In the genomic region with DNA sequence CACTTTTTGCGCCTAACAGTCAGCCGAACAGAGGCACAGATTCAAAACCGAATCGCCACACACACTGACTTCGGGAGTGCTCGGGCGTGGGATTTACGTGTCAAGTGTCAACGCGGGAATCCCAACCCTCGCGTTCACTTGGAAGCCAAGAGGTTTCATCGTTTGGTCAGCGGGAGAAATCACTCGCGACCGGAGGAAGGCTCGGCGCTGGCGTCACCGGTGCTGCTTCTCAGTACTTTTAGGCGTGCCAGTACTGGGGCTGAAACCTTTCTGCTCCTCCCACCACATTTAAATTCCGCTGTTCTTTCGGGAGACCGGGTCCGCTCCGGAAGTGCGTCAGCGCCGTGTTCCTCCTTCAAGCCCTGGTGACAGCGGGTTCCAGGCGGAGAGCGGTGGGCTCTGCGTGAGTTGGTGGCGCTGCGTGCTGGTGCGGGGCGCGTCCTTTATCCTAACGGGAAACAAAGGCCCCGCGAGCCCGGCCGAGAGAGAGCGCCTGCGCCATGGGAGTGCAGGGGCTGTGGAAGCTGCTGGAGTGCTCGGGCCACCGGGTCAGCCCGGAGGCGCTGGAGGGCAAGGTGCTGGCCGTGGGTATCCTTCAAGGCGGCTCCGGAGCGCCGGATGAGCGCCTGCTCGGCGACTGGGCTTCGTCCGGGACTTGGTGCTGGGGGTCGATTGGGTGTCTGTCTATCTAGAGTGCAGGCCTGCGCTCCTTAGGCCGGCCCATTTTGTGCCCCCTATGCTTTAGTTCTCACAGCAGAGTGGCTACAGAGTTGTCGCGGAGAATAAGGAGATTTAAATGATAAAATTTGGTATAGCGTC, we compare ENCODE assay signal across 8 mouse cellular contexts. TPM values are rescaled to one million over a fixed set of nuclear protein-coding genes. Genes with fewer than 3 reads are reported as not detected.
DNase-seq lines count a peak whose midpoint lies in the region; ATAC-seq and TF ChIP-seq lines count a peak whose summit lies in the region.

TSS of gene Ercc5 (plus strand) at position 182 of the 819 bp plus-strand sequence.

- peak within 1 kb of the TSS; percentile 99 for H3K27ac ChIP-seq in forebrain, embryonic 14.5 days (ENCODE audit: low read depth, low read length)

- H3K4me2 ChIP-seq in forebrain, embryonic 14.5 days (ENCODE audit: low read length): peak within 1 kb of the TSS; percentile 77

- TF ChIP-seq POLR2A in lung, adult 2 months (IDR thresholded peaks at IDR 0.05; ENCODE audit: borderline replicate concordance, extremely low read depth, low read depth, low read length): peak; percentile 92; the same call in 1 of the 2 replicates

- H3K27me3 ChIP-seq in forebrain, embryonic 14.5 days (replicated peaks; ENCODE audit: control insufficient read depth, insufficient read depth, low read length): no peaks in the 10 kb centered on the region

- peaks cover 6% of the 10 kb centered on the region; the same call in 1 of the 2 replicates for H3K4me1 ChIP-seq in forebrain, embryonic 14.5 days (ENCODE audit: control insufficient read depth, insufficient read depth, low read length)
- peaks cover 5% of the 10 kb centered on the region for H3K4me1 ChIP-seq in lung, adult 2 months (ENCODE audit: control insufficient read depth, insufficient read depth, low read length)

- under 1% methylated on average over 66 of the region's 66 CpGs for WGBS in forebrain, embryonic 14.5 days
- WGBS in lung, adult 2 months: under 1% methylated on average over 66 of the region's 66 CpGs

- intact Hi-C loops in heart, postnatal 25 days (cut with DNase I): loop anchor here (2.0 to 5.0 kb wide), 2 partner anchors 29 to 45 kb away; partner anchors contain the start of genes Bivm, Kdelc1 and Tex30

- no peak for TF ChIP-seq CTCF in lung, adult 2 months (IDR thresholded peaks at IDR 0.05; ENCODE audit: insufficient read depth, low read length)

- peak within 1 kb of the TSS; percentile 96 for H3K9ac ChIP-seq in forebrain, embryonic 14.5 days (ENCODE audit: low read length)

- peak; percentile 99 for ATAC-seq in forebrain, embryonic 14.5 days
- peak; percentile 95 for ATAC-seq in neutrophil, adult 5-6 weeks (ENCODE audit: extremely low read depth, insufficient number of reproducible peaks, low FRiP score, poor library complexity, severe bottlenecking)

- peaks cover 11% of the 10 kb centered on the region for H3K36me3 ChIP-seq in forebrain, embryonic 14.5 days (ENCODE audit: control insufficient read depth, insufficient read depth, low read length)

- peak within 1 kb of the TSS; percentile 84 for H3K4me3 ChIP-seq in forebrain, embryonic 14.5 days (ENCODE audit: low read depth, low read length)
- H3K4me3 ChIP-seq in lung, adult 2 months (replicated peaks; ENCODE audit: extremely low read depth, low read depth, low read length): peak within 1 kb of the TSS; percentile 83

- H3K9me3 ChIP-seq in forebrain, embryonic 14.5 days (replicated peaks; ENCODE audit: control insufficient read depth, low read length): no peaks in the 10 kb centered on the region; the same call in 1 of the 2 replicates

- peak; percentile 96 for DNase-seq in ES-CJ7 (ENCODE audit: low read depth, low spot score)
- peak; percentile 73 for DNase-seq in cerebellum, adult 11 months
- peak; percentile 97 for DNase-seq in forebrain, embryonic 14.5 days (ENCODE audit: low spot score)
- peak; percentile 82 for DNase-seq in heart, postnatal 25 days (ENCODE audit: low spot score)
- peak; percentile 82 to 89 for DNase-seq in layer of hippocampus, adult 18-20 months (ENCODE audit: low spot score in 2 of 2)
- DNase-seq in lung, adult 2 months: peak; percentile 86
- DNase-seq in thymus, adult 18-20 months: peak; percentile 80 to 84

RNA-seq across cellular contexts. Expression of gene Ercc5, which starts in this region (rescaled TPM):
- 32.5 and 35.6 TPM in 2 replicates for polyA plus RNA-seq in forebrain, embryonic 14.5 days (2014; fragmentation: Nextera tagmentation; extraction: Ambion mirVana)
- total RNA-seq in heart, postnatal 25 days (2021): 10 to 100 TPM; 16.0 to 19.4 TPM
- total RNA-seq in layer of hippocampus, adult 18-20 months (2021): 10 to 100 TPM; 17.5 to 19.7 TPM
- 4.7 and 5.5 TPM in 2 replicates for polyA plus RNA-seq in lung, adult 2 months (2012; rRNA removed)
- 21.5 and 23.5 TPM in 2 replicates for total RNA-seq in neutrophil, adult 5-6 weeks (2017)

Comparison
In these comparisons a context has a peak if more than half of its experiments do, and no peak if none do; other contexts are left out.
1. Peak in every context shown above with its lines: DNase-seq, ATAC-seq, H3K4me3 ChIP-seq and H3K27ac ChIP-seq.